Mouse (Mus musculus) layer of hippocampus, adult 18-20 months (tissue): ENCODE results near the gene Ccdc151. TPM values are rescaled to one million over a fixed set of nuclear protein-coding genes. Genes with fewer than 3 reads are reported as not detected.

Source experiments
- DNase-seq, 2 experiments: peaks; one replicate each; pipeline ENCODE4 v3.0.0; 2022; ENCODE audit warnings: low spot score in 2 of 2
- total RNA-seq, 2 experiments: library from RNA; stranded (reverse); gene quantifications; 2 replicates each; pipeline ENCODE4 v1.2.3; 2021

Gene Ccdc151
- total RNA-seq, 2 experiments from 2014 or later, result 8.6 to 8.9 TPM

- no peak for DNase-seq
These were observed 2.1 kb downstream of the Ccdc151 start for GRCm38 (mm10) chr9:22000296-22000695.

GRCm38 (mm10) chr9:21996178-21996867 is 6.1 kb downstream of the Ccdc151 start:
- no peak for DNase-seq

- no peak for DNase-seq
These were observed 10.2 kb downstream of the Ccdc151 start for GRCm38 (mm10) chr9:21992227-21992626.

- no peak for DNase-seq
These were observed 13.0 kb downstream of the Ccdc151 start, which contains the start of gene Rgl3 for GRCm38 (mm10) chr9:21989230-21990110. Rgl3 (minus strand) TSS chr9:21989446.

- DNase-seq, result no peak
These were observed 13.9 kb downstream of the Ccdc151 start for GRCm38 (mm10) chr9:21988421-21989101.

- no peak for DNase-seq
These were observed 14.7 kb downstream of the Ccdc151 start for GRCm38 (mm10) chr9:21987592-21988342.

- DNase-seq, result no peak
These were observed 18.5 kb downstream of the Ccdc151 start for GRCm38 (mm10) chr9:21983911-21984310.

GRCm38 (mm10) chr9:21978398-21979128 is 23.9 kb downstream of the Ccdc151 start:
- no peak for DNase-seq

- no peak for DNase-seq
These were observed 24.5 kb downstream of the Ccdc151 start for GRCm38 (mm10) chr9:21977972-21978371.

- no peak for DNase-seq
These were observed 25.1 kb downstream of the Ccdc151 start for GRCm38 (mm10) chr9:21977331-21977730.

- no peak for DNase-seq
These were observed 25.7 kb downstream of the Ccdc151 start for GRCm38 (mm10) chr9:21976626-21977175.

GRCm38 (mm10) chr9:21969304-21969703 is 33.1 kb downstream of the Ccdc151 start:
- no peak for DNase-seq

- no peak for DNase-seq
These were observed 33.6 kb downstream of the Ccdc151 start for GRCm38 (mm10) chr9:21968883-21969282.

GRCm38 (mm10) chr9:21963417-21963816 is 39.0 kb downstream of the Ccdc151 start, which contains the start of gene Epor:
Epor (minus strand) TSS chr9:21963506.
- DNase-seq, result no peak

- peak; percentile 79 to 87 for DNase-seq
These were observed 39.9 kb downstream of the Ccdc151 start for GRCm38 (mm10) chr9:21962416-21963059.

- DNase-seq, result no peak
These were observed 40.4 kb downstream of the Ccdc151 start for GRCm38 (mm10) chr9:21962010-21962409.

- DNase-seq, result no peak
These were observed 41.0 kb downstream of the Ccdc151 start for GRCm38 (mm10) chr9:21961366-21961980.

GRCm38 (mm10) chr9:21960558-21961208 is 41.8 kb downstream of the Ccdc151 start:
- no peak for DNase-seq
